Mouse (Mus musculus): ENCODE measurements around the gene Prickle4. TPM values are rescaled to one million over a fixed set of nuclear protein-coding genes. Genes with fewer than 3 reads are reported as not detected.
A peak's percentile ranks its signal among the peaks of the same experiment; 100 is the strongest.

Prickle4 gene
- polyA plus RNA-seq, 1 experiment: 3.4 TPM

DNA sequence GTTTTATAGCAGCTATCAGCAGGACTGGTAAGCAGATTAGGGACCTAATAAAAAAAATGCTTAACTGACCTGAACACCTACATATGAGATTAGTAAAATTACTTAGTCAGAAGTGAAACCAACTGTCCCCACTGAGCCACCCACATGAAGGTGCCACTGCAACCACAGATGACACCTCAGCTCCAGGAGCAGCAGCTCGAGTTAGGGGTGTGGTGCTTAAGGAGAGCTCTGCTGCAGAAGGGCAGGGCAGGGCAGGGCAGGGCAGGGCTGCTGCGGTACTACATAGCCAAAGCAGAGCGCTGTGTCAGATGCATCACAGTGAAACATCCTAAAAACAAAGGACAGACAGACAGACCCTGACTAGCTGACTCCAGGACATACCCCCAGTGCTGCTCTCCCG lies 11.7 kb downstream of the Prickle4 start:
- peaks cover 10% of the 10 kb centered on the region for H3K4me1 ChIP-seq (ENCODE audit: control insufficient read depth, insufficient read depth, low read length)
- no peak overlapping the region for H3K27ac ChIP-seq (ENCODE audit: control insufficient read depth, insufficient read depth, low read depth, low read length)
- H3K4me3 ChIP-seq (ENCODE audit: control insufficient read depth, low read depth, low read length): no peak overlapping the region
- H3K27me3 ChIP-seq (ENCODE audit: control insufficient read depth, insufficient read depth, low read length): no peaks in the 10 kb centered on the region
- TF ChIP-seq POLR2A (IDR thresholded peaks at IDR 0.05; ENCODE audit: control insufficient read depth, low read depth, low read length): no peak
- no peak for TF ChIP-seq CTCF (IDR thresholded peaks at IDR 0.05; ENCODE audit: control insufficient read depth, insufficient read depth, insufficient replicate concordance, low read depth, low read length)
- peaks cover 1% of the 10 kb centered on the region; the same call in 1 of the 2 replicates for H3K36me3 ChIP-seq (ENCODE audit: control insufficient read depth, insufficient read depth, low read length)

DNA sequence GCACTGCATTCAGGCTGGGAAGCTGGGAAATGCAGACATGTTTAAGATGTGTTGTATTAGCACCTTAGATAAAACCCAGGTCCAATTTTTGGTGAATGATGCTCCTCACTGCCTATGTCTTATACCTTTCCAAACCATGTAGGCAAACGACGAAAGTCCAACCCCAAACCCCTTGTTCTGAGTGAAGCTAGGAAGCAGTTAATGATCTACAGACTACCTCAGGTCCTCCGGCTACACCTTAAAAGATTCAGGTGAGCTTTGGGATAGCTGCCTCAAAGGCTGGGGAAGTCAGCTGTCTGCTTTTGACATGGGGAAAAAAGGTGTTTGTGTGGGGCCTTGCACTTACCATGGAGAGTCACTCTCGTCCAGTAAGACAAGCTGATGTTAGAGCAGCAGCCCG lies 15.8 kb downstream of the Prickle4 start:
- Histone ChIP-seq H3K27me3 (ENCODE audit: control insufficient read depth, insufficient read depth, low read length) (no peaks in the 10 kb centered on the region), H3K4me3 (ENCODE audit: control insufficient read depth, low read depth, low read length) (no peak overlapping the region), H3K36me3 (ENCODE audit: control insufficient read depth, insufficient read depth, low read length) (peaks cover 1% of the 10 kb centered on the region), H3K4me1 (ENCODE audit: control insufficient read depth, insufficient read depth, low read length) (no peaks in the 10 kb centered on the region), H3K27ac (ENCODE audit: control insufficient read depth, insufficient read depth, low read depth, low read length) (no peak overlapping the region)
- no peak for TF ChIP-seq CTCF (IDR thresholded peaks at IDR 0.05; ENCODE audit: control insufficient read depth, insufficient read depth, insufficient replicate concordance, low read depth, low read length)
- TF ChIP-seq POLR2A (IDR thresholded peaks at IDR 0.05; ENCODE audit: control insufficient read depth, low read depth, low read length): no peak

DNA sequence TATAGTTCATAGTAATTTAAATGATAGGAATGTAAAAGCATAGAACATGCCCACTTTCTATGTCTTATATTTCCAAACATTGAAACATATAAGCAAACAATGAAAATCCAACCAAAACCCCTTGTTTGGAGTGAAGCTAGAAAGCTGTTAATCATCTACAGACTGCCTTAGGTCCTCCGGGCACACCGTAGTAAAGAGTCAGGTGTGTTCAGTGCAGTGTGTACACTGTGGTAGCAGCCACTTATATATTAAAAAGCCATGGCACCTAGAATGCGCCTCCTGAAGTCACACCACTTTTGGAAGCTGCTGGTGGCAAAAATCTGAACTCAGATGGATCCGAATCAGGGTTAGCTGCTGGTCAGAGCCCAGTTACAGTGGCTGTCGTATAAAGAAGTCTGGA lies 16.3 kb downstream of the Prickle4 start:
- no peaks in the 10 kb centered on the region for H3K4me1 ChIP-seq (ENCODE audit: control insufficient read depth, insufficient read depth, low read length)
- TF ChIP-seq POLR2A (IDR thresholded peaks at IDR 0.05; ENCODE audit: control insufficient read depth, low read depth, low read length): no peak
- no peak for TF ChIP-seq CTCF (IDR thresholded peaks at IDR 0.05; ENCODE audit: control insufficient read depth, insufficient read depth, insufficient replicate concordance, low read depth, low read length)
- no peaks in the 10 kb centered on the region for H3K27me3 ChIP-seq (ENCODE audit: control insufficient read depth, insufficient read depth, low read length)
- no peak overlapping the region for H3K27ac ChIP-seq (ENCODE audit: control insufficient read depth, insufficient read depth, low read depth, low read length)
- H3K36me3 ChIP-seq (ENCODE audit: control insufficient read depth, insufficient read depth, low read length): peaks cover 1% of the 10 kb centered on the region
- no peak overlapping the region for H3K4me3 ChIP-seq (ENCODE audit: control insufficient read depth, low read depth, low read length)

DNA sequence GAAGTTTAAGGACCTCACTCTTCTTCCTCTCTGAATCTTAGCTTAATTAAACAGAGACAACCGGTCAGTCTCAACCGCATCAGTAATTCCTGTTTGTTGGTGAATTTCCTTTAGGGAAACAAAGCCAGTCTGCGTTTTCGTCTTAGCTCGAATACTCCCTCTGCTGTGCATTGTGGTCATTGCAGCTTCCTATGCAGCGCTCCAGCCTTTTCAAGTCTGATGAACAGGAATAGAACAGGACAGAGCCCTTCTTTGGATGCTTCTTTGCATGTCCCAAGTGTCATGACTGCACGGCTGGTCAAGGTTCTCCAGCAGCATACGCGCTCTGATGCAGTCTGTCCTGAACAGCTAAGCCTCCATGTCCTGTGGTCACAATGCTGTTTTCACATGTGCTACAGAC lies 18.0 kb downstream of the Prickle4 start:
- Histone ChIP-seq H3K27me3 (ENCODE audit: control insufficient read depth, insufficient read depth, low read length) (no peaks in the 10 kb centered on the region), H3K4me1 (ENCODE audit: control insufficient read depth, insufficient read depth, low read length) (peaks cover 10% of the 10 kb centered on the region), H3K27ac (ENCODE audit: control insufficient read depth, insufficient read depth, low read depth, low read length) (no peak overlapping the region), H3K4me3 (ENCODE audit: control insufficient read depth, low read depth, low read length) (no peak overlapping the region), H3K36me3 (ENCODE audit: control insufficient read depth, insufficient read depth, low read length) (peaks cover 3% of the 10 kb centered on the region)
- TF ChIP-seq CTCF (IDR thresholded peaks at IDR 0.05; ENCODE audit: control insufficient read depth, insufficient read depth, insufficient replicate concordance, low read depth, low read length) (0 out of 2 replicates have a peak, but pooled peaks have one; percentile 31), POLR2A (IDR thresholded peaks at IDR 0.05; ENCODE audit: control insufficient read depth, low read depth, low read length) (no peak)

DNA sequence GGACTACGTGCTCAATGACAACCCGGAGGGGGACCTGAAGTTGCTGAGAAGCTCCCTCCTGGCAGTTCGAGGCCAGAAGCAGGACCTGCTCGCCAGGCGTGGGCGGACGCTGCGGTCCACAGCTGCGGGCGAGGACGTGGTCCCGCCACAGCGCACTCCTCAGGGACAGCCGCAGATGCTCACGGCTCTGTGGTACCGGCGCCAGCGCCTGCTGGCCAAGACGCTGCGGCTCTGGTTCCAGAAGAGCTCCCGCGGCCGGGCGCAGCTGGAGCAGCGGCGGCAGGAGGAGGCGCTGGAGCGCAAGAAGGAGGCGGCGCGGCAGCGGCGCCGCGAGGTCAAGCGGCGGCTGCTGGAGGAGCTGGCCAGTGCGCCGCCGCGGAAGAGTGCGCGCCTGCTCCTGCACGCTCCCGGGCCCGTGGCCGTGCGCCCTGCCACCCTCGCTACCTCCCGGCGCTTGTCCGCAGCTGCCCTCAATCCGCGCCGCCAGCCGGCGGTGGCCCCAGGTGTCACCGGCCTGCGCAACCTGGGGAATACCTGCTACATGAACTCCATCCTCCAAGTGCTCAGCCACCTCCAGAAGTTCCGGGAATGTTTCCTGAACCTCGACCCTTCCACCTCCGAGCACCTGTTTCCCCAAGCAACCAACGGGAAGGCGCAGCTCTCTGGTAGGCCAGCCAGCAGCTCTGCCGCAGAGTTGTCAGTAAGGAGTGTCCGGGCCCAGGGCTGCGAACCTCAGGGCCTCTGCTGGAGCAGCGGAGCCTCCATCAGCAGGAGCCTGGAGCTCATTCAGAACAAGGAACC lies 22.0 kb downstream of the Prickle4 start:
- Histone ChIP-seq H3K36me3 (ENCODE audit: control insufficient read depth, insufficient read depth, low read length) (peaks cover 1% of the 10 kb centered on the region), H3K4me3 (ENCODE audit: control insufficient read depth, low read depth, low read length) (peak overlapping the region; percentile 51), H3K27ac (ENCODE audit: control insufficient read depth, insufficient read depth, low read depth, low read length) (peak overlapping the region; percentile 17), H3K4me1 (ENCODE audit: control insufficient read depth, insufficient read depth, low read length) (peaks cover 10% of the 10 kb centered on the region), H3K27me3 (ENCODE audit: control insufficient read depth, insufficient read depth, low read length) (no peaks in the 10 kb centered on the region)
- TF ChIP-seq POLR2A (IDR thresholded peaks at IDR 0.05; ENCODE audit: control insufficient read depth, low read depth, low read length): peak; percentile 10; the same call in 1 of the 2 replicates
- no peak; the same call in 1 of the 2 replicates for TF ChIP-seq CTCF (IDR thresholded peaks at IDR 0.05; ENCODE audit: control insufficient read depth, insufficient read depth, insufficient replicate concordance, low read depth, low read length)

DNA sequence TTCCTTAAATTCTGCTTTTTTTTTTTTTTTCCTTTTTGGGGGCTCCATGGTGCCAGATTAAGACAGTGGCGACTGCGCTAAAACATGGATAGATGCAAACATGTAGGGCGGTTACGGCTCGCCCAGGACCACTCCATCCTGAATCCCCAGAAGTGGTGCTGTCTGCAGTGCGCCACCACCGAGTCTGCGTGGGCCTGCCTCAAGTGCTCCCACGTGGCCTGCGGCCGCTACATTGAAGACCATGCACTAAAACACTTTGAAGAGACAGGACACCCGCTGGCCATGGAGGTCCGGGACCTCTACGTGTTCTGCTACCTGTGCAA lies 22.6 kb downstream of the Prickle4 start:
- Histone ChIP-seq H3K36me3 (ENCODE audit: control insufficient read depth, insufficient read depth, low read length) (peaks cover 1% of the 10 kb centered on the region), H3K4me1 (ENCODE audit: control insufficient read depth, insufficient read depth, low read length) (peaks cover 10% of the 10 kb centered on the region), H3K27ac (ENCODE audit: control insufficient read depth, insufficient read depth, low read depth, low read length) (no peak overlapping the region), H3K27me3 (ENCODE audit: control insufficient read depth, insufficient read depth, low read length) (no peaks in the 10 kb centered on the region), H3K4me3 (ENCODE audit: control insufficient read depth, low read depth, low read length) (peak overlapping the region; percentile 51)
- TF ChIP-seq POLR2A (IDR thresholded peaks at IDR 0.05; ENCODE audit: control insufficient read depth, low read depth, low read length) (no peak), CTCF (IDR thresholded peaks at IDR 0.05; ENCODE audit: control insufficient read depth, insufficient read depth, insufficient replicate concordance, low read depth, low read length) (no peak)

DNA sequence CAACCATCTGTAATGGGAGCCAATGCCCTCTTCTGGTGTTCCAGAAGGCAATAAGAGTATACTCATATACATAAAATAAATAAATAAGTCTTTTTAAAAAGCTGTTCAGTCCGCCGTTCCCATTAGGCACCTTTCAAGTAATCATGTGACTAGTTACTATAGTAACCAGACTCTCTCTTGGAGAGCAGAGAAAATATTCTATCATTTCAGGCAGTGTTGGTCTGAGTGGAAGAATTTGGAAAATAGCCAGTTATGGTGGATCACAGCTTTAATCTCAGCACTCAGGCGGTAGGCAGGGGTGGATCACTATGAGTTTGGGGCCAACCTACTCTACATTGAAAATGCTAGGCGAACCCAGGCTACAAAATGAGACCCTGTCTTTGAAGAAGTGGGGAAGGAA lies 25.4 kb downstream of the Prickle4 start:
- Histone ChIP-seq H3K27ac (ENCODE audit: control insufficient read depth, insufficient read depth, low read depth, low read length) (no peak overlapping the region), H3K4me3 (ENCODE audit: control insufficient read depth, low read depth, low read length) (peak overlapping the region; percentile 41; the same call in 1 of the 2 replicates), H3K27me3 (ENCODE audit: control insufficient read depth, insufficient read depth, low read length) (no peaks in the 10 kb centered on the region), H3K36me3 (ENCODE audit: control insufficient read depth, insufficient read depth, low read length) (peaks cover 1% of the 10 kb centered on the region; the same call in 1 of the 2 replicates), H3K4me1 (ENCODE audit: control insufficient read depth, insufficient read depth, low read length) (peaks cover 10% of the 10 kb centered on the region)
- TF ChIP-seq POLR2A (IDR thresholded peaks at IDR 0.05; ENCODE audit: control insufficient read depth, low read depth, low read length): no peak
- no peak for TF ChIP-seq CTCF (IDR thresholded peaks at IDR 0.05; ENCODE audit: control insufficient read depth, insufficient read depth, insufficient replicate concordance, low read depth, low read length)

Data from testis, adult 2 months (tissue).